Mouse (Mus musculus) gastrocnemius, adult 2 months (tissue): ENCODE measurements around the gene Ppp1r2. TPM values are rescaled to one million over a fixed set of nuclear protein-coding genes. Genes with fewer than 3 reads are reported as not detected.
"Not testable (repeated sequence)": the region's sequence is repeated elsewhere in the genome, so short reads cannot be mapped to it uniquely, and the experiment has no call there.

Experiments
- DNase-seq: peaks from one replicate; pipeline ENCODE4 v3.0.0; 2022
- H3K27ac ChIP-seq: fragments of 200-600 bp; 2 replicates; pipeline ENCODE4 v1.8.1; 2022; ENCODE audit warnings: mild to moderate bottlenecking
- H3K4me3 ChIP-seq: fragments of 200-600 bp; 2 replicates; pipeline ENCODE4 v1.8.1; 2022; ENCODE audit warnings: mild to moderate bottlenecking, moderate library complexity
- CTCF ChIP-seq: fragments of 200-600 bp; IDR thresholded peaks from 2 replicates; pipeline ENCODE4 v1.8.1; 2022; ENCODE audit warnings: antibody characterized with exemption, mild to moderate bottlenecking, moderate library complexity
- intact Hi-C: fragments of 180-260 bp; cut with DNase I; formaldehyde crosslinking; loops from one replicate; pipeline ENCODE4 v1.15.1; 2025
- long read RNA-seq, 2 experiments: library from polyadenylated mRNA; stranded (forward); transcript quantifications; one replicate each; pipeline ENCODE4 v2.0.0; 2021
- total RNA-seq, 2 experiments: library from RNA; stranded (reverse); gene quantifications; 2 replicates each; pipeline ENCODE4 v1.2.3; 2021

Ppp1r2 gene
- total RNA-seq: 10 to 100 TPM; 78.9 to 89.0 TPM
- long read RNA-seq, experiment 1, full-length matches to known transcripts: 216 of 225 reads
- long read RNA-seq, experiment 1, partial matches to known transcripts: 6 of 225 reads
- long read RNA-seq, experiment 1, other reads (novel, unspliced or antisense): 3 of 225 reads
- long read RNA-seq, experiment 2, full-length matches to known transcripts: 210 of 222 reads
- long read RNA-seq, experiment 2, partial matches to known transcripts: 2 of 222 reads
- long read RNA-seq, experiment 2, other reads (novel, unspliced or antisense): 10 of 222 reads

GRCm38 (mm10) chr16:31274674-31275460 lies at the start of gene Ppp1r2:
Gene Ppp1r2 (minus strand): TSS chr16:31275277.
- intact Hi-C loops: loop anchor here (5.0 kb wide), 3 partner anchors 52 to 78 kb away; no protein-coding TSS in a partner anchor
- Histone ChIP-seq H3K4me3 (peak within 1 kb of the TSS; percentile 92), H3K27ac (peak within 1 kb of the TSS; percentile 98)
- TF ChIP-seq CTCF: peak; percentile 33; the same call in 1 of the 2 replicates
- DNase-seq: peak; percentile 97

- TF ChIP-seq CTCF: no peak
- no peak for DNase-seq
- Histone ChIP-seq H3K4me3 (no peak overlapping the region), H3K27ac (no peak overlapping the region)
- intact Hi-C loops: no loop called here
Measured at GRCm38 (mm10) chr16:31321501-31321900, 46.4 kb upstream of the Ppp1r2 start.

- intact Hi-C loops: no loop called here
- DNase-seq: peak; percentile 14
- TF ChIP-seq CTCF: no peak
- no peak overlapping the region for H3K4me3 ChIP-seq
- H3K27ac ChIP-seq: no peak overlapping the region
Measured at GRCm38 (mm10) chr16:31320954-31321353, 45.9 kb upstream of the Ppp1r2 start.

- TF ChIP-seq CTCF: peak; percentile 43
- intact Hi-C loops, DNase-seq, H3K4me3 ChIP-seq: not testable (repeated sequence)
- peak overlapping the region; percentile 75 for H3K27ac ChIP-seq
Measured at GRCm38 (mm10) chr16:31319723-31320122, 44.6 kb upstream of the Ppp1r2 start.

- DNase-seq: peak; percentile 26
- Histone ChIP-seq H3K27ac (peak overlapping the region; percentile 75), H3K4me3 (no peak overlapping the region)
- TF ChIP-seq CTCF: no peak
- intact Hi-C loops: no loop called here
Measured at GRCm38 (mm10) chr16:31319316-31319715, 44.2 kb upstream of the Ppp1r2 start.

- H3K4me3 ChIP-seq: no peak overlapping the region
- H3K27ac ChIP-seq: peak overlapping the region; percentile 75
- DNase-seq: no peak
- no peak for TF ChIP-seq CTCF
- intact Hi-C loops: no loop called here
Measured at GRCm38 (mm10) chr16:31318418-31318817, 43.3 kb upstream of the Ppp1r2 start.

- peak; percentile 65 for DNase-seq
- H3K4me3 ChIP-seq, intact Hi-C loops: not testable (repeated sequence)
- H3K27ac ChIP-seq: peak overlapping the region; percentile 86
Measured at GRCm38 (mm10) chr16:31316246-31317143, 41.4 kb upstream of the Ppp1r2 start.

- H3K4me3 ChIP-seq: no peak overlapping the region
- no peak for DNase-seq
- intact Hi-C loops: no loop called here
- no peak for TF ChIP-seq CTCF
- peak overlapping the region; percentile 86 for H3K27ac ChIP-seq
Measured at GRCm38 (mm10) chr16:31315294-31315693, 40.2 kb upstream of the Ppp1r2 start.

GRCm38 (mm10) chr16:31314497-31315233 lies 39.6 kb upstream of the Ppp1r2 start, which contains the start of gene Apod:
Gene Apod (minus strand): TSS chr16:31314808.
- no peak for TF ChIP-seq CTCF
- DNase-seq: peak; percentile 45
- Histone ChIP-seq H3K4me3 (peak within 1 kb of the TSS; percentile 50), H3K27ac (peak within 1 kb of the TSS; percentile 86)
- intact Hi-C loops: no loop called here

- TF ChIP-seq CTCF: no peak
- peak overlapping the region; percentile 50 for H3K4me3 ChIP-seq
- DNase-seq: no peak
- H3K27ac ChIP-seq: peak overlapping the region; percentile 86
- intact Hi-C loops: no loop called here
Measured at GRCm38 (mm10) chr16:31313611-31314010, 38.5 kb upstream of the Ppp1r2 start.

GRCm38 (mm10) chr16:31312296-31312695 lies 37.2 kb upstream of the Ppp1r2 start:
- no peak for TF ChIP-seq CTCF
- Histone ChIP-seq H3K27ac (peak overlapping the region; percentile 16; the same call in 1 of the 2 replicates), H3K4me3 (peak overlapping the region; percentile 50)
- no peak for DNase-seq
- intact Hi-C loops: no loop called here
